Mouse (Mus musculus): ENCODE measurements around the gene Smtn.

The Smtn gene

DNA sequence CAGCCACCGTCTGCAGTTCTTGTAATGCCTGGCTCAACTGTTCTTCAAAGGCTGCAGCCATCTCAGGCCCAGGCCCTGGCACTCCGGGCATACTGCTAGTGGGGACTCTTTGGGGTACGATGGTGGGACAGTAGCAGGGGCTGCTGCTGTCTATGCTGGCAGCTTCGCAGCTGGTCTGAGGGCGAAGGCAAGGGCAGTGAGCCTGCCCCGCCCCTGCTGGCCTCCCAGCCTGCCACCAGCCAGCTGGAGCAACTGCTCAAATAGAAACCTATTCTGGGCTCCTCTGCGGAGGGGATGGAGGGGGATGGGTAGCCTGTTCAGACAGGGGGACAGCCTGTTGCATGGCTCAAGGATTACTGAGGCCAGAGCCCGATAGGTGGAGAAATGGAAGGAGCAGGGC lies 12.6 kb downstream of the Smtn start:
- no peak for DNase-seq (ENCODE audit: low read depth, low spot score)

DNA sequence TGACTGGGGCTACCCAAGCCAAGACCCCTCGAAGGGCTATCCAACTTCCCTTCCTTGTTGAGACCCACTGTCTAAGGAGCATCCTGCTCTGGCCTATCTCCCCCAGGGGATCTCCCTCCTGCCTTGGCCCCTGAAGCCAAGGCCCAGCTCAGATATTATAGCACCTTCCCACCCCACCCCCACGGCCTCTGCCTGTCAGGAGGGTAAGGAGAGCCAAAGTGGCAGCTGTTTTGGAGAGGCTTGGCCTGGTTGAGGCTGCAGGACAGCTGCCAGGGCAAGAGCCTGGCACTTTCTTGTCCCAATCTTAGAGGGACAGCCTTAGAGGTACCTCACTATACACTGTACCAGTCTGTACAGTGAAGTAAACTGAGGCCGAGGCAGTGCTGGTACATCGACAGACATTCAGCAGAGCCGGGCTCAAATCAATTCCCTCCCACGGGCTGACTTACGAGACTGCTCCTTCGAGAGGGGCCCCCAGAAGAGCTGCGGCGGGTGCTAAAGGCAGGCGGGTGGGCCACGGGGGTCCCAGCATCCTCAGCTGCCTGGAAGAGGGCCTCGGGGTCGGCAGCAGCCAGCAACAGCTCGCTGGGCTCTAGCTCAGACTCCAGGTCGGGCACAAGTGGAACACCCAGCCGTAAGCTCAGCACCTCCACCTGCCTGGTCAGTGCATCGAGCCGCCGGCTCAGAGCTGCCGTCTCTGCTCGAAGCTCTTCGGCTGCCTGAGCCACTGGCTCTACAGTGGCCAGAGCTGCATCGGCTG lies 13.3 kb downstream of the Smtn start:
- no peak for DNase-seq (ENCODE audit: low read depth, low spot score)

DNA sequence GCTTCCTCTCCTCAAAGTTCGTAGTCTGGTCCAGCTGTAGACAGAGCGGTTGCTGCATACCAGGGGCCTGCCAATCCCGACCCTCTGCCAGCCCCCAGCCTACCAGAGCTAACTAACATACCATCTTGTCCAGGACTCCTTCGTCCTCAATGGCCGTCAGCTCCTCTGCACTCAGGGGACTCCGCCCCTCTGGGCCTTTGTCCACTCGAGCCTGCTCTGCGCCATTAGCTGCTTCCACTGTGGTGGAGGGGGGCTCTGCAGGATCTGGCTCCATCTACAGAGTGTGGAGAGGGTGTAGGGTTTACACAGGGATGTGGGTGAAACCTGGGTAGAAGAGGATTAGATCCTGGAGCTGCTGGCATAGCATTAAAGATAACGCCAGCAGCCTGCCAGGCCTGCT lies 14.2 kb downstream of the Smtn start:
- DNase-seq (ENCODE audit: low read depth, low spot score), result no peak

DNA sequence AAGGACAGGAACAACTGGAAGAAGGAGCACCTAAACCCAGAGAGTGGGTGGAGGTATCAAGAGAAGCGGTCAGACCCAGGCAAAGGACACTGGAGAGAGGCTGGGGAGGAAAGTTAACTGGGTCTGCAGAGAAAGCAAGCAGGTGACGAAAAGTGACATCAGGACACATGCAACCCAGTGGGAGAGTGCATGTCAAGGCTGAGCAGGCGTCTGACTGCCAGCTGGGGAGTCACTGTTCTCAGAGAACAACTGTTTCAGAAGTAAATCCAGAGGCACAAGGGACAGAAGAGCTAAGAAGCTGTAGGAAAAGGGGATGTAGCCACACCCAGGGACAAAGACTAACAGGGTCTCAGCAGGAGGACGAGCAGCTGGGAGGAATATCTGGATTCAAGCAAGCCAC lies 14.9 kb downstream of the Smtn start:
- no peak for DNase-seq (ENCODE audit: low read depth, low spot score)

DNA sequence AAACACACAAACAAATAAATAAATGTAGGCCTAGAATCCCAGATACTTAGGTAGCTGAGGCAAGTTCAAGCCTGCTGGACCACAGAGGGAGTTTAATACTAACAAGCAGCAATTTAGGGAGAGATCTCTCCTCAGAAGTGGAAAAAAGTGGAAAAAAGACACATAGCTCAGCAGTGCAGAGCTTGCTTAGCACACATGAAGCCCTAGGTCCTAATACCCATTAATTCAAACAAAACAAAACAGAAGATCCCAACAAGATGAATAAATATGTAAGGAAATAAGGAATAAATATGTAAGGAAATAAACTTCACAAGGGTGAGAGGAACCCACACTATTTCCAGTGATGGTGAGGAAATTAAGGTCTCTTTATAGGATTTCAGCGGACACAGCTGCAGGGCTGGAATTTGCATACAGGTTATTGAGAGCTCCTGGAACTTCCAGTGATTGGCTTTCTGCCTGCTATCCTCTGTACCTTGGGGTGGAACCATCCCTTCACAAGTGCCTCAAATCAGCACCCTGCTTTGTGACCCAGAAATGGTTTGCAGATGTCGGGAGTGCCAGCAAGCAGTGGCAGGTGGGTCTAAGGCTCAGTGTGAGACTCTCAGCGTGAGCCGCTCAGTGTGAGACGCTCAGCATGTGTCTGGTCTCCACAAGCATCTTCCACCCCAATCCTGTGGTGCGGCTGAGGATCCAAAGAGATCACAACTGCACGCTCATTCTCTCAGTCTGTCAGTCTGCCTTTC lies 16.4 kb downstream of the Smtn start:
- no peak for DNase-seq (ENCODE audit: low read depth, low spot score)

DNA sequence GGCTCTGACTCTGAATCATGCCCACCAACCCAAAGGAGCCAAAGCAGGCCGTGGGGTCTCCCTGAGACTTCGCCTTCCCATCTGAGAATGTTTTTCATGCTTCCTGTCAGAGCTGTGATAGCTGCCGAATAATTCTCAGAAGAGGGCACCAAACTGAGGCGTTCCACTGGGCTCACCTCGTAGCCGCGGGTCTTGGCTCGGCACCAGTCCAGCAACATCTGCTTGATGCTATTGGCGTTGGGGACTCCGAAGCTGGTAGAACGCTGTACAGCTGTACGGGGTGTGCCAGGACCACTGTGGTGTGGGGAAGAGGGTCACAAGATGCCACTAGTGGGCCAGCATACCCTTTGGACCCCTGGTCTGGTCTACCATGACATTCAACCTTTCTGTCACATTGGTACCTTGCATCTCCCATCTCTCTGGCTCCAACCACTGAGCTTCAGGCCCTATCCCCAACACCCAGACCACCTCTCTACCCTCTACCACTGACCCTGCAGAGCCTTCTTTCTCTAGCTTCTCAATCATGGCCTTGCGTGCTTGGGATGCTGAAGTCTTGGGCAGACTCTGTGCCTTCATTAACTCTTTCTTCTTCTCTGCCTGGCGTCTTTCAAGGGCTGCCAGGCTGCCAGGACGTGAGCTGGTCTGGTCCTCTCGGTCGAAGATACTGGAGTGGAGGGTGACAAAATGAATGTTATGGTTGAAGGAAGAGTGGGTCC lies 18.0 kb downstream of the Smtn start:
- no peak for DNase-seq (ENCODE audit: low read depth, low spot score)

DNA sequence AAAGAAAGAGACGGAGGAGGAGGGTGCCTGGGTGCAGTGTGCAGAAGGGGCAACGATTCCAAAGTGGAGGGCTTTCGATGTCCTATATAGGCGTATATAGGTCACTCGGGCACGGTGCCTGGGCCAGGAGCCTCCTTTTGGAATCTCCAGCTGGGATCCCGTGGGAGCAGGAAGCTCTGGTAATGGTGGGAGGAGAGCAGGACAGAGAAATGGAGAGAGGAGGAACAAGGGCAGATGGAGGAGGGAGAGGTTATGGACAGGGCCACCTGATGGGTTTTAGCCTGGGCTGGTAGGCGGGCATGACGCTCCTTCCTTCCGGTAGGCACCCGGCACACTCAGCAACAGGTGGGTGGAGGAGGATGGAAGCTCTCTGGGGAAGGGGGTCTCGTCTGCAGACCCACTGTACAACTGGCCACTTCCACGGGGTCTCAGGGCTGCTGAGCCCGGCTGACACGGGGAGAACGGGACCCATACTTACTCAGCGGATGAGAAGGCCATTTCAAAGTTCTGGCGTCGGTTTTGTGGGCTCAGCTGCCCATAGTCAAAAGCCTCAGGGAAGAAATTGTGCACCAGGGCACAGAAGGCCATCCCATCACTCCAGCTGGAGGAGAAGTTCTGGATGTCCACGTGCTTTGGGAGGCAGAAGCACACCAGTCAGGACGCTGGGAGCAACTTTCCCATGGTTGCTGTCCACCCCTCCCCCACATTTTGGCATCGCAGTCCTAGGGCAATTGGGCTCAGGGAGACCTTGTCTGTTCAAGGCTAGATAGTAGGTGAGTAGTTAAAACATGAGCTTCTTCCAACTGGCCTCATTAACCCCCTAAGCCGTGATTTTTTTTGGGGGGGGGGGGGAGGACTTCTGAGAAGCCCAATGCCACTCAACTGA lies 18.8 kb downstream of the Smtn start:
- no peak for DNase-seq (ENCODE audit: low read depth, low spot score)

DNA sequence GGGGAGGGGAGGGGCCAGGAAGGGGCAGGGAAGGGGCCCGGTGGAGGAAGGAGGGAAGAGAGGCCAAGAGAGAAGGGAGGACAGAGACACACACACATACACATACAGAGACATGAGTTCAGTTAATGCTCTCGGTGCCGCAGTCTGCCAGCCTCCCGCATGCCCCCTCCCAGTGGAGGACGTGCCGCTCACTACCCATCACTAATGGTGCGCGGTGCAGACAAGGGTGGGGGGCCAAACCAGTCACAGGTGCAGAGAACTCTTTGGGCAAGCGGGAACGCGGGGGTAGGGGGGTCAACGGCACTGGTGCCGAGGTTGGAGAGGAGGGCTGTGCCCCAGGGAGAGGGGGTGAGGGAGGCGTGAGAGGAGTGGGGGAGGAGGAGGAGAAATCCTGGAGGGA lies 19.5 kb downstream of the Smtn start:
- no peak for DNase-seq (ENCODE audit: low read depth, low spot score)

DNA sequence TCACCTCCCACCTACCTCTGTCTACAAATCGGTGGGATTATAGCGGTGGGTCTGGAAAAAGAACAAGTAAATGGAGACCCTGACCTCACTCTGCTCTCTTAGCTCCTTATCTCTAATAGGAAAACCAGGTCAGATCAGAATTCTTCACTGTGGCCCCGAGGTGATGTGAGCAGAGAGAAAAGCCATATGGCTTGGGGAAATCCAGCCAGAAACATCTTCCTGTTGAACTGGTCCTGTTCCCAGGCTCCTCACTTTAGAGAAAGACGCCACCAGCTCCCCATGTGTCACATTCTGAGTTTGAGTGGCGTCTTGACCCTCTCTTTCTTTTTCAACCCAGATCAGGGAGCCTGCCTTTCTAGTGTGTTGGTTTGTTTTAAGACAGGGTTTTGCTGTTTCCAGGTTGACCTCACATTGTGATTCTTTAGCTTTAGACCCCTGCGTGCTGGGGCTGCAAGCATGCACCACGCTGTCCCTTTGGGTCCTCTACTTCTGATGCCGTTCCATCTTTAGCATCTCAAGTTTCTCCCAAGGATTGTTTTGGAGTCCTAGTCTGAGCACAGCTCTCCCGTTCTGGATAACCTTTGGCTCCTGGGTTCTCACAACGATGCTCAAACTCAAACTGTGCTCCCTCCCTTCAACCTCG lies 20.5 kb downstream of the Smtn start:
- no peak for DNase-seq (ENCODE audit: low read depth, low spot score)

DNA sequence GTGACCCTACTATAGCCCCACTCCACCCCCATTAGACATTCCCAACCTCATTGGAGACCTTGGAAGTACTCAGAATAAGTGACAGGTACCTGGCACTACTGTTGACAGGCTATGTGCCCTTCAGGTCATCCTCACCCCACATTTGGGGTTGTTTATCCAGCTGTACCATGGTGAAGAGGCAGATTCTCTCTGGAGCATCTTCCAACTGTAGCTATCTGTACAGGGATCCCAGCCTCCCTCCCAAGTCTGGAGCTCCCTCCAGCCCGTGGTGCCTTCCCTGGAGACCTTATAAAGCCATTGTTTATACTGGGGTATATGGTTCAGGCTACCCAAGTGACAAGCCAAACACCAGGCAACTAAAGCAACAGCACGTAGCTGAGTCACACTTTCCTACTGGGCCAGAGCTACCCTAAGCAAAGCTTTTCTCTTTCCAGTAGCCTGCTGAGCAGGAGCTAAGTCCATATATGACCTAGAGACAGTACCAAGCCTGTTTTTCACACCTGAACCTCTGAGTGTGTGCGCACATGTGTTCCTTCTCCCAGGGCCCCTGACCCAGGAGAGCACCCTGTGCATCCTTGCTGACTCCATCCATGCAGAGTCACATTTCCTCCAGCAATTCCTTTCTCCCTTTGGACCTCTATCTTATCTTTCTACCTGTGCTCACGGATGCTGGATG lies 21.2 kb downstream of the Smtn start:
- DNase-seq (ENCODE audit: low read depth, low spot score), result no peak

DNA sequence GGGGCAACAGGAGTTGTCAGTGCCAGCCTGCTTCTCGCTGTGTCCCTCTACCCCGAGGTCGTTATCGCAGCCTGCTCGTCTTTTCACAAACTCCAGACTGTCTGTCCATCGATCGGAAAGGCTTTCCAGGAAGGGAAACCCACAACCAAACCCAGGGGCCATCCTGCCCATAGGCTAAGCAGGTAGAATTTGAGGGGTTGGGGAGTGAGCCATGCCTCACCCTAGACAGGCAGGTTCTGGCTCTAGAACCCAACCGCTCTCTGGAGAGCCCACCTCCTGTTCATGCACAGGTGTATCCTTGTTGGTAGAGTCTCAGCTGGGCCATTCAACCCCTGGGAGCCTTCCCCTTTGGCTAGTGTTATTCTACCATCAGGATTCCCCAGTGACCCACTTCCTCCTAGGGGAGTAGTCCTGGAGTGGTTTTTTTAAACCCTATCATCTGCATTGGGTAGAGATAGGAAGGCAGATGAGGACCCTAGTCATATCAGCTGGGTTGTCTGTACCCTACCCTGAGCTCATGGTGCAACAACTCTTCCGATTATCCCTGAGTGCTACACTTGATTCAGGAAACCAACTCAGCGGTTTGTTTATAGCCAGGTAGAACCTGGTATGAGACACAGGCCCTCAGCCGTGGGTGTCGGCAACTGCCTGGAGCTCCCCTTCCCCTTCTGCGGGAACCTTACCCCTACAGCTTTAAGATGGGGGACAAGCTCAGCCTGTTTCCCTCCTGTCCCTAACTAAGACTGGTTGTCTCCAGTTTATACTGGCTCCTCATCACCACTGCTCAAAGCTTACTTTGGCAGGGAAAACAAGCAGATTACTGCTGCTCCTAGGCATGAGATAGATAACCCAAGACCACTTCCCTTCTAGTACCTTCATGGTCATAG lies 22.3 kb downstream of the Smtn start:
- DNase-seq (ENCODE audit: low read depth, low spot score), result no peak

DNA sequence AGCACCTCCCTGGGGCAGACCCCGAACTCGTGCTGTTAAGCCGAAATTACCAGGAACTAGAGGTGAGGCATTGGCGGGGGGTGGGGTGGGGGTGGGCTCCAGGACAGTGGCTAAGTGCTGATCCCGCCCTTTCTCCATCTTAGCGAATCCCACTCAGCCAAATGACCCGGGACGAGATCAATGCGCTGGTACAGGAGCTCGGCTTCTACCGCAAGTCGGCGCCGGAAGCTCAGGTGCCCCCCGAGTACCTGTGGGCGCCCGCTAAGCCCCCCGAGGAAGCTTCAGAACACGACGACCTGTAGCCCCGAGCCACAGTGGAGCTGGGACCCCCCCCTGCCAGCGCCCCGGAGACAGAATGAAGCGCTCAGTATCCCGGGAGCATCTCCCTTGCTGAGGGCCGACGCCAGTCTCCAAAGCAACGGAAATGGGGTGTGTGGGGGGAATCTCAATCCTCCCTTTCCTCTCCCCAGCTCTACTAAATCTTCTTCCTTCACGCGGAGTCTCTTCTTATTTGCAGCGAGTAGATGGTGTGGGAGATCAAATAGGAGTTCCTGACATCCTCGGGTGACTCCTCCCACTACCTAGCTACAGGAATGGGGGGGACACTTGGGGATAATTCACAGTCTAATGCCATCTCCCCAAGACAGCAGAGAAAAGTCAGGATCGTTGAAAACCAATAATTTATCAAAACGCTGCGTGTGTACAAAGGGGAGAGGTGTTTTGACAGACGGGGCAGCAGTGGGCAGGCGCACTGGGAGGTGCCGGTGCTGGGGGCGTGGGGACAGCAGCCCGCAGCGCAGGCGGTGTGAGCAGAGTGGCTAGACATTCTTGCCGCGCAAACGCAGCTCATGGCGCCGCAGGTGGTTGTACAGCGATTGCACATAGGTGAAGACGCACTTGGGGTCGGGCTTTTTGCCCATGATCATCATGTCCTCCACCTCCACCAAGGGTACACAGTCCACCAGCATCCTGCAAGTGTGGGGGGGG lies 23.3 kb downstream of the Smtn start:
- DNase-seq (ENCODE audit: low read depth, low spot score), result no peak

DNA sequence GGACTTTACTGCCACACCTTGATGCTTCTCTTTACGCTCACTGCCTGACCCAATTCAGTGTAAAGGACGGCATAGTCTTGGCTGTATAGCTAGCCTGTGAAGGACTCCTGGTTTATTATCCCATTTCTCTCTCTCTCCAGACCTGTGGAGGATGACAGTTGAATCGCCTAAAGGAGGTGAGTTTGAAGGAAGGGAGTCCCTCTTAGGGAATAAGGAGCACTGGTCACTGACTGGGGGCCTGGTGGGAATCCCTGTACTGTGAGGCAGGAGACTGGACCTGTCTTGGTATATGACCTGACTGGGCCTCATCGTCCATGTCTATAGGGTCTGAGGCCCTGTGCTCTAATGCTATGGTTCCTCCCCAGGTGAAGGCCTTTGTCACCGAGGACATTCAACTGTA lies 24.3 kb downstream of the Smtn start:
- no peak for DNase-seq (ENCODE audit: low read depth, low spot score)

DNA sequence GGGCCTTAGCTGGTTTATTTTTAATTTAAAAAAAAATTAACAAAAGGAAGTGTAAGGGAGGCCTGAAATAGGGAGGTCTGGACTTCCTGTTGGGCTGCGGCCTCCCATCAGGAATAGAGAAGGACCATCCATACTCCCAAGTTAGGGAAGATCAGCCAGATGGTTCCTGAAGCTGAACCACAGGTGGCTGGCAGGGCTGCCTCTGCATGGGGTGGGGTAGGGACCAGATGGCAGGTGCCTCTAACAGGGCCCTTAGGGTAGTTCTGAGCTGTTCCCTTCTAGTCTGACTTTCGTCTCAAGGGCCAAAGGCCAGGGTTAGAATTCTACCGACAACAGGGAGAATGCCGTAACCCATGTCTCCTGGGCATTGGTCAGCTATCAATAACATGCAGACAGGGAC lies 24.8 kb downstream of the Smtn start:
- DNase-seq (ENCODE audit: low read depth, low spot score), result no peak

DNA sequence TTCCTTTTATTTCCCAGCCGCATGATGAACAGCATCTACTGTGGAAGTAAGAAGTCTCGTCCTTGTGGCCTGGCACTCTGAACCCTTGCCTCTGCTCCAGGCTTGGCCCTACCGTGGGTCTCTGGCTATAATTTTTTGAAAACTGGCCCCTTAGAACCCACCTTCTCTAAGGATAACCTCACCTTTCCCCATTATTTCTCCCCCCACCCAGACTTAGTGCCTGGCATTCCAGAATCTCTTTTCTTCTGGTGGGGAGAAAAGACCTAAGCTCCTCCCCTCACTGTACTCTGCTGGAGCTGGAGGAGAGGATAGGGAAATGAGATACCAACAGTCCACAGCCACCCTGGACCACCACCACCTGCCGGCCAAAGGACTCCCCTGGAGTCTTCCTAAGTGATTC lies 25.2 kb downstream of the Smtn start:
- no peak for DNase-seq (ENCODE audit: low read depth, low spot score)

DNA sequence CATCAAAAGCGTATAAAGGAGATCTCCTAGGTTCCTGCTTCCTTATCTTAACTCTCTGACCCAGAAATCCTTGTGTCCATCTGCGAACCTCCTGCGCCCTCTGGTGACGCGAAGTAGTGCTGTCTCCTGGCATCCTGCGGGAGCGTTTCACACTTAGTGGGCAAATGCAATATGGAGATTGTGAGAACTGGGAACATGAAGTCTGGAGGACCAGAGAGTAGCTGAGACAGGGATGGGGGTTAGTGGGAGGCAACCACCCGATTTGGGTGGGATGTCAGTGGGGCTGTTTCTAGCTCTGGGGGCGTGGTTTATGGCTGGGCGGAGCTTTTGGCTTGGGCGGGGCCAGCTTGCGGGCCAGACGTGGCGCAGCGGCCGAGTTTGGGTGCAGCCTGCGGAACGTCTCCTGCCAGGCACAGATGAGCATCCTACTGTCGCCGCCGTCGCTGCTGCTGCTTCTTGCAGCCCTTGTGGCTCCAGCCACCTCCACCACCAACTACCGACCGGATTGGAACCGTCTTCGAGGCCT lies 25.8 kb downstream of the Smtn start, which contains the start of gene Selenom:
Selenom (plus strand) TSS at position 156 of the 526 bp plus-strand sequence.
- DNase-seq (ENCODE audit: low read depth, low spot score), result peak; percentile 72

DNA sequence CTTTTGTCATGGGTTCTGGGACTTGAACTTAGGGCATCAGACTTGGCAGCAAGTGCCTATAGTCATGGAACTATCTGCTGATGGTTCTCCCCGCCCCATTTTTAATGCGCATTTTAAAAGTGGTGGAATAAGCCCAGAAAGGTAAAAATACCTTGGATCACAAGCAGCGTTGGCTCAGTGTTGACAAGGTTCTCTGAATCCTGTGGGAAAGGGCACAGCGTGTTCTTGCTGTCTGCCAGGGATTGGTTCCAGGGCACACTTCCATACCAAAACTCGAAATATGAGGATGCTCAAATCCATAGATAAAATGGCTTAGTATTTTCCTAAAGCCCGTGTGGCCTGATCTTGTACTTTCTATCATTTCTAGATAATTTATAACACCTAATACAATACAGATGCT lies 27.1 kb downstream of the Smtn start:
- no peak for DNase-seq (ENCODE audit: low read depth, low spot score)

DNA sequence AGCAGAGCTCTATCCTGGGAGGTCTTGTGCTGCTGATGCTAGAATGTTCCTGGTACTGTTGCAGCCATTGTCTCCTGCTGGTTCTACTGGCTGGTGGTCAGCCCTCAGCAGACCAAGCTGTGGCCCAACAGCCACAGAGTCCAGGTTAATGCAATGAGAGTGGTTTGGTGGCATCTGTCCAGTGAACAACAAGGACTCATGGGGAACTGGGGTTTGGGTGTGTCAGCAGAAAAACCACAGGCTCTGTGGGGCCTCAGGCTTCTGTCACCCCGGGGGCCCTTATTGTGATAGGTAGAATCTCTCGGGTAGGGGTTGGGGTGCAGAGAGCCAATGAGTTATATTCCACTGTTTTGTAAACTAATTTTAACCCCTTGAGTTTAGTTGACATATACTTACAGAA lies 30.1 kb downstream of the Smtn start:
- no peak for DNase-seq (ENCODE audit: low read depth, low spot score)

Measured in retina, postnatal 7 days (tissue).